Mouse (Mus musculus): ENCODE data around the gene Chchd10.
"Not testable (repeated sequence)": the region's sequence is repeated elsewhere in the genome, so short reads cannot be mapped to it uniquely, and the experiment has no call there.

Gene Chchd10

DNA sequence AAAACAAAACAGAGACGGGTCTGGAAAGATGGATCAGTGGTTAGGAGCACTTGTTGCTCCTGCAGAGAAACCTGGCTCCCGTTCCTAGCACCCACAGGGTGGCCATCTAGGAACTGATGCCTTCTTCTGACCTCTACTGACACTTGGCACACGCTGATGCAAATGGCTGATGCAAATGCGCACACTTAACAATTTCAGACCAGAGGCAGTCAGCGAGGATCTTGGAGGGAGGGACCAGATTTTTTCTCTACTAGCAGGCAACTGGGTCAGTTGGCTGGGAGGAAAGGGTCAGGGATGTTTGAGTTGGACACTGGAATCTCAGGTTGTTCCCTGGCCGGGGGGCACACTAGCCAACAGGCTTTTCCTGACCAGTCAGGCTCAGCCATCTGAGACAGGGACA is at the start of gene Chchd10:
Chchd10 (plus strand) TSS at position 240 of the 400 bp plus-strand sequence.
- Histone ChIP-seq H3K27me3 (ENCODE audit: control insufficient read depth, insufficient read depth, low read length, poor library complexity, severe bottlenecking) (no peaks in the 10 kb centered on the region), H3K36me3 (ENCODE audit: control insufficient read depth, insufficient read depth, low read length, poor library complexity, severe bottlenecking) (no peaks in the 10 kb centered on the region)
- no peak for DNase-seq (ENCODE audit: low read depth, low spot score)

DNA sequence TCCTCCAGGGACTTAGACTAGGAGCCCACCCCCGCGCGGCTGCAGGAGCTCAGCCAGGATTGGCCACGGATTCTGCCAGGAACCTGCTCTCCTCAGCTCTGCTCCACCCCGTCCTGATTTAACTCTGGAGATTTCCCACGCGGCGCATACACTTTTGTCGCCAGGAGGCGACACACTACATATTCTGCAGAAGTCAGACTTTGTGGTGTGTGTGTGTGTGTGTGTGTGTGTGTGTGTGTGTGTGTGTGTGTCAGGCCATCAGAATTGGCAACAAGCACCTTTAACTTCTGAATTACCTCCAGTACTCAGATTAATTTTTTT is 49.7 kb upstream of the Chchd10 start:
- peak; percentile 83 for DNase-seq (ENCODE audit: low read depth, low spot score)
- Histone ChIP-seq H3K36me3 (ENCODE audit: control insufficient read depth, insufficient read depth, low read length, poor library complexity, severe bottlenecking) (no peaks in the 10 kb centered on the region), H3K27me3 (ENCODE audit: control insufficient read depth, insufficient read depth, low read length, poor library complexity, severe bottlenecking) (no peaks in the 10 kb centered on the region)

DNA sequence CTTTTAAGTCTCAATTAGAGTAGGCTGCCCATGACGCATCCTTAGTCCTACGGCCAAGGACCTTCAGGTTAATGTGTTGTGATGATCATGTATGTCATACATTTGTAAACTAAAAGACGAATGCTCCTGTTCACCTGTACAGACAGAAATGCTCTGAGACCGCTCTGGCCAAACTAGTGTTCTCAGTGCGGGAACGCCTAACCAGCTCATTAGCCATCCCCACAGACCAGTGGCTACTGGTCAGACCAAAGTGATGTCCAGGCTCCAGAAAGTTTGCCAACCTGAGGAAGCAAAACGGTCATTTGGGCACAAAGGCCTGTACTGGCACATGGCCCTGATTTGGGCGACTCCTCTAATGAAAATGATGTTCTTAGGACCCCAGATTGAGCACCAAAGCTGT is 48.2 kb upstream of the Chchd10 start:
- no peaks in the 10 kb centered on the region for H3K27me3 ChIP-seq (ENCODE audit: control insufficient read depth, insufficient read depth, low read length, poor library complexity, severe bottlenecking)
- no peak for DNase-seq (ENCODE audit: low read depth, low spot score)
- H3K36me3 ChIP-seq (ENCODE audit: control insufficient read depth, insufficient read depth, low read length, poor library complexity, severe bottlenecking) = no peaks in the 10 kb centered on the region

GRCm38 (mm10) chr10:75887504-75887903 is 45.4 kb upstream of the Chchd10 start:
- not testable (repeated sequence) for DNase-seq (ENCODE audit: low read depth, low spot score); H3K36me3 ChIP-seq (ENCODE audit: control insufficient read depth, insufficient read depth, low read length, poor library complexity, severe bottlenecking); H3K27me3 ChIP-seq (ENCODE audit: control insufficient read depth, insufficient read depth, low read length, poor library complexity, severe bottlenecking)

DNA sequence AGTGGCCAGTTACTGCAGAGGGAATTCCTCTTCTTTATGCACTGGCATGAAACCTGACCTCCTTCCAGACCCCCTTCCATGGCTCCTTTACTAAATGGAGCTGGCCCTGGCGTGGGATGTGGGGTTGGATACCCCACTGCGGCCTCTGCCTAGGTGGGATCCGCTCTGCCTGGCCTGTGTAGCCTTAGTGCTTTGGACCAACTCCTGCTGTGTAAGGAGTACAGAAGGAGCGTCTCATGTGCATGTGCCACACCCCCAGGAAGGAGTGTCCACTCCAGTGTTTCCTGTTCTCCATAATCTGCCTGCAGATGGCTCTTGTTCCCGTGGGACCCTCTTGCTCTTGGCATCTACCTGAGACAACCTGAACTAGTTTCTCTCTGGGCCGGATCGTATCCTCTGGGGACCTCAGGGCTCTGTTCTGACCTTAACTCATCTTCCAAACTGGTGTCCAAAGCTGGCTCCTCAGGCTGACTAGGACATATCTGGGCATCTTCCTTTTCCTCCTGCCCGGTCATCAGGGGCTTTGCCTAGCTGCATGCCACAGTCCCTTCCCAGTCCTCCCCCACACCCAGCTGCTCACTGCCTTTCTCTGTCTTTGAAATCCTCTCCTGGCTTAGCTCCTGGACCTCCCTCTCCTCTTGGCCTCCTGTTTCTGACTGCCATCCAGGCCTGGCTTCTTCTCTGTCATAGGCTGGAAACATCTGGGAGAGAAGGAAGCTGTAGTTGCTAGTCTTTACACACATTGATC is 43.4 kb upstream of the Chchd10 start:
- Histone ChIP-seq H3K27me3 (ENCODE audit: control insufficient read depth, insufficient read depth, low read length, poor library complexity, severe bottlenecking) (no peaks in the 10 kb centered on the region), H3K36me3 (ENCODE audit: control insufficient read depth, insufficient read depth, low read length, poor library complexity, severe bottlenecking) (no peaks in the 10 kb centered on the region)
- DNase-seq (ENCODE audit: low read depth, low spot score) = no peak

DNA sequence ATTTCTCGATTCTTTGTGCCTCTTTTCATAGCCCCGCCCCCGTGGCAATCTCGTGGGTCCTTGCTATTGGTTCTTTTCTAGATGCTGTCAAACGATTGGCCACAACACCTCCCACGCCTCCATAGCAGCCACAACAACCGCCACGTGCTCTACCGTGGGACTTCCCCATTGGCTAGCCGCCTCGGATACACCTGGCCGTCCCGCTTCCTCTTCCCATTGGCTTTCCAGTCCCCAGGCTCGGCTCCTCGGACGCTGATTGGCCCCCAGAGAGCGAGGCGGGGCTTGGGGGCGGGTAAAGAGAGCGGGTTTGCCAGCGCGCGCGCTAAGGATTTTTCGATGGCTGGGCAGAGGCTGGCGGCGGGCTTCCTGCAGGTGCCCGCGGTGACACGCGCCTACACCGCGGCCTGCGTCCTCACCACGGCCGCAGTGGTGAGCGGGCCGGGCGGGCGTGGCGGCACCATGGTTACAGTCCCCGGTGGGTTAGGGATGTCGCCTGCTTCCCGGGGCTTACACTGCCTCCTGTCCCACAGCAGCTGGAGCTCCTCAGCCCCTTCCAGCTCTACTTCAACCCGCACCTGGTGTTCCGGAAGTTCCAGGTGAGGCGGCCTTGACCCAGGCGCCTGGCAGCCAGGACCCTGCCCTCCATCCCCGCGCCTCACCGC is 39.7 kb upstream of the Chchd10 start, which contains the start of gene Derl3:
Derl3 (plus strand) TSS at position 325 of the 662 bp plus-strand sequence.
- peak; percentile 99 for DNase-seq (ENCODE audit: low read depth, low spot score)
- H3K27me3 ChIP-seq (ENCODE audit: control insufficient read depth, insufficient read depth, low read length, poor library complexity, severe bottlenecking) = no peaks in the 10 kb centered on the region
- peaks cover 3% of the 10 kb centered on the region; the same call in 1 of the 2 replicates for H3K36me3 ChIP-seq (ENCODE audit: control insufficient read depth, insufficient read depth, low read length, poor library complexity, severe bottlenecking)

DNA sequence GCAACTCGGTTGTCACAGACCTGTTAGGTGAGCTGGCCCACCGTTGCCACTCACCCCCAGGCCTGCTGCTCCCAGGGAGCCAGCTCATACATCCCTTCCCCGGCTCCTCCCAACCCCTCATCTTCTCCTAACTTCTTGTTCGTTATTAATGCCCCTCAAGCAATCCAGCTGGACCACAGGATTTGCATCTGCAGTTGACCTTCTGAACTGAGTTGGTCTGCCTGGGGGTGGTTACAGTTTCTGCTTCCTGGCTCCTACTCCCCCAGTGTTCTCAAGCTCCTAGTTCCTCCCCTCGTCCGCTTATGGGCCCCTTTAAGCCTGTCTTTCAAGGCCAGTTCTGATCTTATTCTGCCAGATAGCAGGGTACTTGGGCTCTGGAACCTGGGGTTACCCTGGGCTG is 38.3 kb upstream of the Chchd10 start:
- Histone ChIP-seq H3K36me3 (ENCODE audit: control insufficient read depth, insufficient read depth, low read length, poor library complexity, severe bottlenecking) (peaks cover 3% of the 10 kb centered on the region), H3K27me3 (ENCODE audit: control insufficient read depth, insufficient read depth, low read length, poor library complexity, severe bottlenecking) (no peaks in the 10 kb centered on the region)
- DNase-seq (ENCODE audit: low read depth, low spot score) = peak; percentile 25

- DNase-seq (ENCODE audit: low read depth, low spot score) = no peak
- Histone ChIP-seq H3K27me3 (ENCODE audit: control insufficient read depth, insufficient read depth, low read length, poor library complexity, severe bottlenecking) (no peaks in the 10 kb centered on the region), H3K36me3 (ENCODE audit: control insufficient read depth, insufficient read depth, low read length, poor library complexity, severe bottlenecking) (peaks cover 3% of the 10 kb centered on the region)
Observed at GRCm38 (mm10) chr10:75895730-75896129, 37.2 kb upstream of the Chchd10 start.

DNA sequence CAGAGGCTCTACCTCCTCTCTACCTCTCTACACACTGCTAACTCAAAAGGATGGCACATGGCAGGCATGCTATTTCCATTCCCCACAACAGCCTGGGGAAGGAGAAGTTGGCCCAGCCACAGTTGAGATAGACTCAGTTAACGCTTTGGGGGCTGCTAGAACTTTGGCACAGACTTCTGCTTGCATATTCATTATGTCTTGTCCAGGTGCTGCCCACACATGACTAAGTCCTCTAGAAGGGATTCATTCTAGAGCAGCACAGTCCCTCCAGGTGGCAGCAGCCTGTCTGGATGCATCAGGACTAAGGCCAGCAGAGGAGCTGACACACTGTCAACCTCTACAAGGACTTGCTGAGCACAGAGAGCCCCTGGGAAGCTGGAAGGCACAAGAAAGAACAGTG is 36.7 kb upstream of the Chchd10 start:
- DNase-seq (ENCODE audit: low read depth, low spot score) = no peak
- no peaks in the 10 kb centered on the region for H3K27me3 ChIP-seq (ENCODE audit: control insufficient read depth, insufficient read depth, low read length, poor library complexity, severe bottlenecking)
- H3K36me3 ChIP-seq (ENCODE audit: control insufficient read depth, insufficient read depth, low read length, poor library complexity, severe bottlenecking) = peaks cover 3% of the 10 kb centered on the region

- peak; percentile 66 for DNase-seq (ENCODE audit: low read depth, low spot score)
- Histone ChIP-seq H3K27me3 (ENCODE audit: control insufficient read depth, insufficient read depth, low read length, poor library complexity, severe bottlenecking) (no peaks in the 10 kb centered on the region), H3K36me3 (ENCODE audit: control insufficient read depth, insufficient read depth, low read length, poor library complexity, severe bottlenecking) (peaks cover 3% of the 10 kb centered on the region)
Observed at GRCm38 (mm10) chr10:75897373-75897772, 35.6 kb upstream of the Chchd10 start.

- no peak for DNase-seq (ENCODE audit: low read depth, low spot score)
- Histone ChIP-seq H3K36me3 (ENCODE audit: control insufficient read depth, insufficient read depth, low read length, poor library complexity, severe bottlenecking) (peaks cover 6% of the 10 kb centered on the region), H3K27me3 (ENCODE audit: control insufficient read depth, insufficient read depth, low read length, poor library complexity, severe bottlenecking) (no peaks in the 10 kb centered on the region)
Observed at GRCm38 (mm10) chr10:75898039-75898564, 34.8 kb upstream of the Chchd10 start.

- H3K27me3 ChIP-seq (ENCODE audit: control insufficient read depth, insufficient read depth, low read length, poor library complexity, severe bottlenecking) = no peaks in the 10 kb centered on the region
- DNase-seq (ENCODE audit: low read depth, low spot score) = no peak
- H3K36me3 ChIP-seq (ENCODE audit: control insufficient read depth, insufficient read depth, low read length, poor library complexity, severe bottlenecking) = peaks cover 6% of the 10 kb centered on the region
Observed at GRCm38 (mm10) chr10:75898846-75899245, 34.1 kb upstream of the Chchd10 start.

- DNase-seq (ENCODE audit: low read depth, low spot score) = no peak
- Histone ChIP-seq H3K36me3 (ENCODE audit: control insufficient read depth, insufficient read depth, low read length, poor library complexity, severe bottlenecking) (peaks cover 16% of the 10 kb centered on the region), H3K27me3 (ENCODE audit: control insufficient read depth, insufficient read depth, low read length, poor library complexity, severe bottlenecking) (no peaks in the 10 kb centered on the region; the same call in 1 of the 2 replicates)
Observed at GRCm38 (mm10) chr10:75904391-75904790, 28.5 kb upstream of the Chchd10 start.

DNA sequence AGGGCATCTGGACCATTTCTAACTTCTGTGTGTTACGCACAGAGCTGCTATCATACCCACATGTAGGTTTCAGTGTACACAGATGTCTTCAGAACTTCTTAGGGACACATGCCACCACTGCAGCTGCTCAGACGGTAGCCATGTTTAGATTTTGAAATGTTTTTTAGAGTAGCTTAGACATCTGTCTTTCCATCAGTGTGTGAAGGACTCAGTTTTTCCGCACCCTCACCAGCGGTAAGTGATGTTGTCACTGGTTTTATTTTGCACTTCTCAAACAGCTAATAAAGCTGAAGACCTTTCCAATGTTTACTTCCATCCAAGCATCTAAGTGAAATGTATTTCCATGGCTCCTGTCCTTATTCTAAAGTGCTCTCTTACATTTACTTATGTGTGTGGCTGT is 26.0 kb upstream of the Chchd10 start:
- peaks cover 22% of the 10 kb centered on the region for H3K36me3 ChIP-seq (ENCODE audit: control insufficient read depth, insufficient read depth, low read length, poor library complexity, severe bottlenecking)
- DNase-seq (ENCODE audit: low read depth, low spot score) = no peak

DNA sequence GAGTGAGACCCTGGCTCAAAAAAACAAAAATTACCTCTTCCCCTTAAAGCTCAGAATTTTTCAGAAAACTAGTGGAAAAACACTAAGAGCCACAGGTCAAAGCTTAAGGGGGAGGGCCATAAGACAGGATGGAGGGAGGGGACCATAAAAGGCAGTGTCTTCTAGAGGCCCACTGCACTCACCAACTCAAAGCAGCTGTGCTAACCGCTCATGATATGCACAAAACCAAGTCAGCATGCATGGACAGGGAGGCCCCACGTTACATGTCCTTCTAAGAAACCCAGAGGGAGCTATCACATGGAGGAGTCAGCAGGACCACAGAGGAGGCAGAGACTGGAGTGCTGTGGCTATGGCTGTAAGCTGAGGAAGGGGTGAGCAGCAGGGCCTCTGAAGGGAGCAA is 22.2 kb upstream of the Chchd10 start:
- DNase-seq (ENCODE audit: low read depth, low spot score) = no peak
- Histone ChIP-seq H3K36me3 (ENCODE audit: control insufficient read depth, insufficient read depth, low read length, poor library complexity, severe bottlenecking) (peaks cover 11% of the 10 kb centered on the region), H3K27me3 (ENCODE audit: control insufficient read depth, insufficient read depth, low read length, poor library complexity, severe bottlenecking) (no peaks in the 10 kb centered on the region; the same call in 1 of the 2 replicates)

More for the DNA sequence above, 26.0 kb upstream of the Chchd10 start:
- H3K27me3 ChIP-seq (ENCODE audit: control insufficient read depth, insufficient read depth, low read length, poor library complexity, severe bottlenecking) = no peaks in the 10 kb centered on the region; the same call in 1 of the 2 replicates

All from splenic B cell, adult 2 months (primary cell).